Mouse (Mus musculus) G1E (cell line): Measurements from ENCODE around the gene Sugp2. TPM values are rescaled to one million over a fixed set of nuclear protein-coding genes. Genes with fewer than 3 reads are reported as not detected.

Experiments used
- polyA plus RNA-seq: library from polyadenylated mRNA; stranded (reverse); fragments of >175 nt; gene quantifications from 2 replicates; pipeline ENCODE4 v1.2.3, GENCODE M21; 2012
- total RNA-seq, 2 experiments: library from RNA; stranded (forward) in 1 of 2; stranded (reverse) in 1 of 2; fragments of 200-1000 nt in 1 of 2; fragments of >200 nt in 1 of 2; fragmentation: Nextera tagmentation in 1 of 2; gene quantifications; 2 replicates each; pipeline ENCODE4 v1.2.3; 2014 to 2017

Gene Sugp2
- total and polyA plus RNA-seq, 3 experiments: 26.5 to 32.5 (median 27.8) TPM

Other genes starting within 250 kb of the Sugp2 start
Only the 20 nearest of the 22 such genes appear.
- 49.6 and 53.2 TPM in 2 replicates for gene Mau2, start 191.5 kb upstream of the Sugp2 start, total RNA-seq (2014; fragmentation: Nextera tagmentation)
- gene Mau2, start 191.5 kb upstream of the Sugp2 start, total RNA-seq (2017): 35.4 and 37.8 TPM in 2 replicates
- gene Mau2, start 191.5 kb upstream of the Sugp2 start, polyA plus RNA-seq: 29.6 and 34.2 TPM in 2 replicates
- 17.9 and 43.3 TPM in 2 replicates for gene Sugp1, start 191.4 kb upstream of the Sugp2 start, total RNA-seq (2014; fragmentation: Nextera tagmentation)
- 33.1 and 36.0 TPM in 2 replicates for gene Sugp1, start 191.4 kb upstream of the Sugp2 start, total RNA-seq (2017)
- 44.9 and 52.9 TPM in 2 replicates for gene Sugp1, start 191.4 kb upstream of the Sugp2 start, polyA plus RNA-seq
- gene Tm6sf2, start 161.3 kb upstream of the Sugp2 start, total RNA-seq (2014; fragmentation: Nextera tagmentation): not detected in 2 replicates
- gene Tm6sf2, start 161.3 kb upstream of the Sugp2 start, total RNA-seq (2017): 0.38 and 1.1 TPM in 2 replicates
- gene Tm6sf2, start 161.3 kb upstream of the Sugp2 start, polyA plus RNA-seq: 0.07 and 0.23 TPM in 2 replicates
- gene Hapln4, start 150.8 kb upstream of the Sugp2 start, total RNA-seq (2014; fragmentation: Nextera tagmentation): not detected in 2 replicates
- gene Hapln4, start 150.8 kb upstream of the Sugp2 start, total RNA-seq (2017): 0.05 TPM in 1 of 2 replicates, not detected in the other
- gene Hapln4, start 150.8 kb upstream of the Sugp2 start, polyA plus RNA-seq: not detected in 2 replicates
- gene Ncan, start 113.4 kb upstream of the Sugp2 start, total RNA-seq (2014; fragmentation: Nextera tagmentation): not detected in 2 replicates
- gene Ncan, start 113.4 kb upstream of the Sugp2 start, total RNA-seq (2017): 0.05 TPM in 1 of 2 replicates, not detected in the other
- not detected in 2 replicates for gene Ncan, start 113.4 kb upstream of the Sugp2 start, polyA plus RNA-seq
- 10.6 and 12.0 TPM in 2 replicates for gene Nr2c2ap, start 102.9 kb upstream of the Sugp2 start, total RNA-seq (2014; fragmentation: Nextera tagmentation)
- 6.7 and 8.5 TPM in 2 replicates for gene Nr2c2ap, start 102.9 kb upstream of the Sugp2 start, total RNA-seq (2017)
- 12.0 and 19.4 TPM in 2 replicates for gene Nr2c2ap, start 102.9 kb upstream of the Sugp2 start, polyA plus RNA-seq
- gene Rfxank, start 95.1 kb upstream of the Sugp2 start, total RNA-seq (2014; fragmentation: Nextera tagmentation): 11.9 and 12.6 TPM in 2 replicates
- gene Rfxank, start 95.1 kb upstream of the Sugp2 start, total RNA-seq (2017): 7.2 and 13.2 TPM in 2 replicates
- 4.9 and 6.0 TPM in 2 replicates for gene Rfxank, start 95.1 kb upstream of the Sugp2 start, polyA plus RNA-seq
- 65.0 and 73.8 TPM in 2 replicates for gene Borcs8, start 94.7 kb upstream of the Sugp2 start, total RNA-seq (2014; fragmentation: Nextera tagmentation)
- 82.4 and 114 TPM in 2 replicates for gene Borcs8, start 94.7 kb upstream of the Sugp2 start, total RNA-seq (2017)
- gene Borcs8, start 94.7 kb upstream of the Sugp2 start, polyA plus RNA-seq: 24.7 and 42.9 TPM in 2 replicates
- 2.1 and 4.4 TPM in 2 replicates for gene Mef2b, start 94.5 kb upstream of the Sugp2 start, total RNA-seq (2014; fragmentation: Nextera tagmentation)
- gene Mef2b, start 94.5 kb upstream of the Sugp2 start, total RNA-seq (2017): 0.17 and 0.55 TPM in 2 replicates
- gene Mef2b, start 94.5 kb upstream of the Sugp2 start, polyA plus RNA-seq: 2.3 and 3.1 TPM in 2 replicates
- gene Tmem161a, start 61.9 kb upstream of the Sugp2 start, total RNA-seq (2014; fragmentation: Nextera tagmentation): 15.3 and 22.0 TPM in 2 replicates
- 15.8 and 22.0 TPM in 2 replicates for gene Tmem161a, start 61.9 kb upstream of the Sugp2 start, total RNA-seq (2017)
- 119 and 145 TPM in 2 replicates for gene Tmem161a, start 61.9 kb upstream of the Sugp2 start, polyA plus RNA-seq
- 18.8 and 19.3 TPM in 2 replicates for gene Slc25a42, start 21.9 kb upstream of the Sugp2 start, total RNA-seq (2014; fragmentation: Nextera tagmentation)
- 5.1 and 5.3 TPM in 2 replicates for gene Slc25a42, start 21.9 kb upstream of the Sugp2 start, total RNA-seq (2017)
- 9.7 and 12.1 TPM in 2 replicates for gene Slc25a42, start 21.9 kb upstream of the Sugp2 start, polyA plus RNA-seq
- 7.7 and 9.3 TPM in 2 replicates for gene Armc6, start 240 bp downstream of the Sugp2 start, total RNA-seq (2014; fragmentation: Nextera tagmentation)
- gene Armc6, start 240 bp downstream of the Sugp2 start, total RNA-seq (2017): 12.5 and 13.9 TPM in 2 replicates
- gene Armc6, start 240 bp downstream of the Sugp2 start, polyA plus RNA-seq: 13.7 and 15.2 TPM in 2 replicates
- gene Homer3, start 48.6 kb downstream of the Sugp2 start, total RNA-seq (2014; fragmentation: Nextera tagmentation): 1.6 and 3.8 TPM in 2 replicates
- gene Homer3, start 48.6 kb downstream of the Sugp2 start, total RNA-seq (2017): 6.0 and 6.7 TPM in 2 replicates
- gene Homer3, start 48.6 kb downstream of the Sugp2 start, polyA plus RNA-seq: 12.0 and 14.8 TPM in 2 replicates
- 41.3 and 43.8 TPM in 2 replicates for gene Ddx49, start 68.3 kb downstream of the Sugp2 start, total RNA-seq (2014; fragmentation: Nextera tagmentation)
- gene Ddx49, start 68.3 kb downstream of the Sugp2 start, total RNA-seq (2017): 88.3 and 114 TPM in 2 replicates
- gene Ddx49, start 68.3 kb downstream of the Sugp2 start, polyA plus RNA-seq: 55.1 and 56.2 TPM in 2 replicates
- gene Cope, start 68.3 kb downstream of the Sugp2 start, total RNA-seq (2014; fragmentation: Nextera tagmentation): 147 and 152 TPM in 2 replicates
- gene Cope, start 68.3 kb downstream of the Sugp2 start, total RNA-seq (2017): 78.3 and 96.7 TPM in 2 replicates
- gene Cope, start 68.3 kb downstream of the Sugp2 start, polyA plus RNA-seq: 346 and 358 TPM in 2 replicates
- gene Cers1, start 81.5 kb downstream of the Sugp2 start, total RNA-seq (2014; fragmentation: Nextera tagmentation): not detected in 2 replicates
- 0.38 TPM in 1 of 2 replicates, not detected in the other for gene Cers1, start 81.5 kb downstream of the Sugp2 start, total RNA-seq (2017)
- gene Cers1, start 81.5 kb downstream of the Sugp2 start, polyA plus RNA-seq: not detected in 2 replicates
- not detected in 2 replicates for gene Gdf1, start 95.6 kb downstream of the Sugp2 start, total RNA-seq (2014; fragmentation: Nextera tagmentation)
- gene Gdf1, start 95.6 kb downstream of the Sugp2 start, total RNA-seq (2017): not detected in 2 replicates
- 0.04 TPM in 1 of 2 replicates, not detected in the other for gene Gdf1, start 95.6 kb downstream of the Sugp2 start, polyA plus RNA-seq
- gene Upf1, start 119.1 kb downstream of the Sugp2 start, total RNA-seq (2014; fragmentation: Nextera tagmentation): 43.6 and 46.0 TPM in 2 replicates
- 22.9 and 27.5 TPM in 2 replicates for gene Upf1, start 119.1 kb downstream of the Sugp2 start, total RNA-seq (2017)
- gene Upf1, start 119.1 kb downstream of the Sugp2 start, polyA plus RNA-seq: 155 and 156 TPM in 2 replicates
- not detected in 2 replicates for gene Comp, start 139.3 kb downstream of the Sugp2 start, total RNA-seq (2014; fragmentation: Nextera tagmentation)
- 0.06 TPM in 1 of 2 replicates, not detected in the other for gene Comp, start 139.3 kb downstream of the Sugp2 start, total RNA-seq (2017)
- 0.14 and 0.15 TPM in 2 replicates for gene Comp, start 139.3 kb downstream of the Sugp2 start, polyA plus RNA-seq
- 15.3 and 17.9 TPM in 2 replicates for gene Crtc1, start 205.4 kb downstream of the Sugp2 start, total RNA-seq (2014; fragmentation: Nextera tagmentation)
- 1.4 and 1.6 TPM in 2 replicates for gene Crtc1, start 205.4 kb downstream of the Sugp2 start, total RNA-seq (2017)
- 17.6 and 18.8 TPM in 2 replicates for gene Crtc1, start 205.4 kb downstream of the Sugp2 start, polyA plus RNA-seq